Mouse (Mus musculus) left cerebral cortex, adult 18-20 months (tissue): ENCODE results near the gene B3galt1. TPM values are rescaled to one million over a fixed set of nuclear protein-coding genes. Genes with fewer than 3 reads are reported as not detected.

Experiments used
- DNase-seq, 2 experiments: peaks; one replicate each; pipeline ENCODE4 v3.0.0; 2021 to 2022; ENCODE audit warnings: low spot score in 2 of 2, mixed read lengths in 1 of 2
- long read RNA-seq, 2 experiments: library from polyadenylated mRNA; stranded (forward); transcript quantifications; one replicate each; pipeline ENCODE4 v2.0.0; 2021
- total RNA-seq, 2 experiments: library from RNA; stranded (reverse); gene quantifications; 2 replicates each; pipeline ENCODE4 v1.2.3; 2021

The B3galt1 gene
- total RNA-seq, result 10 to 100 TPM; 83.5 to 85.6 TPM
- long read RNA-seq, experiment 1, full-length matches to known transcripts, result 21 of 38 reads
- long read RNA-seq, experiment 1, partial matches to known transcripts, result 0 of 38 reads
- long read RNA-seq, experiment 1, other reads (novel, unspliced or antisense), result 17 of 38 reads
- long read RNA-seq, experiment 2, full-length matches to known transcripts, result 9 of 22 reads
- long read RNA-seq, experiment 2, partial matches to known transcripts, result 1 of 22 reads
- long read RNA-seq, experiment 2, other reads (novel, unspliced or antisense), result 12 of 22 reads

- peak; percentile 85 to 95 for DNase-seq
These were observed at the start of gene B3galt1 for GRCm38 (mm10) chr2:67565480-67566331. B3galt1 (plus strand) TSS chr2:67565871.

GRCm38 (mm10) chr2:67516405-67516804, 49.3 kb upstream of the B3galt1 start:
- peak; percentile 4 to 18 for DNase-seq

GRCm38 (mm10) chr2:67535347-67535746, 30.3 kb upstream of the B3galt1 start:
- DNase-seq, result no peak

GRCm38 (mm10) chr2:67539426-67539825, 26.2 kb upstream of the B3galt1 start:
- no peak for DNase-seq

- no peak for DNase-seq
These were observed 23.5 kb upstream of the B3galt1 start for GRCm38 (mm10) chr2:67541957-67542696.

GRCm38 (mm10) chr2:67544426-67544825, 21.2 kb upstream of the B3galt1 start:
- DNase-seq, result no peak

- peak; percentile 65 for DNase-seq
These were observed 706 bp upstream of the B3galt1 start for GRCm38 (mm10) chr2:67564851-67565479.

GRCm38 (mm10) chr2:67566566-67566965, 895 bp downstream of the B3galt1 start:
- peak in 1 of 2 experiments; percentile 5 for DNase-seq

GRCm38 (mm10) chr2:67567141-67567680, 1.5 kb downstream of the B3galt1 start:
- peak in 1 of 2 experiments; percentile 17 for DNase-seq

- DNase-seq, result no peak
These were observed 11.0 kb downstream of the B3galt1 start for GRCm38 (mm10) chr2:67576634-67577033.

GRCm38 (mm10) chr2:67583091-67583490, 17.4 kb downstream of the B3galt1 start:
- DNase-seq, result no peak

GRCm38 (mm10) chr2:67590408-67590807, 24.7 kb downstream of the B3galt1 start:
- no peak for DNase-seq

GRCm38 (mm10) chr2:67591831-67592629, 26.4 kb downstream of the B3galt1 start:
- no peak for DNase-seq

- DNase-seq, result no peak
These were observed 57.2 kb downstream of the B3galt1 start for GRCm38 (mm10) chr2:67622902-67623301.

GRCm38 (mm10) chr2:67627667-67628066, 62.0 kb downstream of the B3galt1 start:
- DNase-seq, result no peak

- DNase-seq, result no peak
These were observed 62.6 kb downstream of the B3galt1 start for GRCm38 (mm10) chr2:67628289-67628688.

GRCm38 (mm10) chr2:67654847-67655246, 89.2 kb downstream of the B3galt1 start:
- DNase-seq, result no peak

- peak in 1 of 2 experiments; percentile 10 for DNase-seq
These were observed 91.7 kb downstream of the B3galt1 start for GRCm38 (mm10) chr2:67657372-67657771.

GRCm38 (mm10) chr2:67658091-67658490, 92.4 kb downstream of the B3galt1 start:
- DNase-seq, result no peak

GRCm38 (mm10) chr2:67671721-67672120, 106.0 kb downstream of the B3galt1 start:
- no peak for DNase-seq
